Mouse (Mus musculus) MEL (cell line): ENCODE measurements around the gene Prr5l. TPM values are rescaled to one million over a fixed set of nuclear protein-coding genes. Genes with fewer than 3 reads are reported as not detected.

Source experiments
- DNase-seq: peaks from one replicate; pipeline ENCODE4 v3.0.0; 2011; ENCODE audit warnings: low read depth, low spot score
- H3K27ac ChIP-seq: 2 replicates; pipeline ENCODE4 v1.5.1; 2012; ENCODE audit warnings: low read depth, mild to moderate bottlenecking, control low read depth, low read length, moderate library complexity; ENCODE audit not compliant: control insufficient read depth
- H3K27me3 ChIP-seq, 2 experiments: fragments of 150-350 bp in 1 of 2; sonication (generic) in 1 of 2; 2 replicates each; pipeline ENCODE4 v1.6.1; 2012; ENCODE audit warnings: low read length in 2 of 2, mild to moderate bottlenecking in 2 of 2, improper control_type of control experiment in 1 of 2, moderate library complexity in 1 of 2; ENCODE audit not compliant: insufficient read depth in 2 of 2, control insufficient read depth in 1 of 2
- H3K36me3 ChIP-seq, 2 experiments: 2 replicates each; pipeline ENCODE4 v1.6.1; 2012 to 2014; ENCODE audit warnings: low read length in 2 of 2, improper control_type of control experiment in 1 of 2, inconsistent platforms in 1 of 2, mild to moderate bottlenecking in 1 of 2; ENCODE audit not compliant: insufficient read depth in 2 of 2, control insufficient read depth in 1 of 2
- H3K4me1 ChIP-seq, 2 experiments: fragments of 150-350 bp in 1 of 2; sonication (generic) in 1 of 2; 2 replicates each; pipeline ENCODE4 v1.6.1; 2012; ENCODE audit warnings: low read length in 2 of 2, improper control_type of control experiment in 1 of 2, mild to moderate bottlenecking in 1 of 2; ENCODE audit not compliant: insufficient read depth in 2 of 2, control insufficient read depth in 1 of 2
- H3K4me3 ChIP-seq, 2 experiments: fragments of 150-350 bp in 1 of 2; sonication (generic) in 1 of 2; 2 replicates each; pipeline ENCODE4 v1.5.1; 2012; ENCODE audit warnings: low read depth in 2 of 2, low read length in 2 of 2, mild to moderate bottlenecking in 2 of 2, moderate library complexity in 2 of 2, control low read depth in 1 of 2, improper control_type of control experiment in 1 of 2; ENCODE audit not compliant: control insufficient read depth in 1 of 2, insufficient read depth in 1 of 2
- H3K79me2 ChIP-seq: 2 replicates; pipeline ENCODE4 v1.6.1; 2012; ENCODE audit warnings: mild to moderate bottlenecking, low read length, moderate library complexity; ENCODE audit not compliant: control insufficient read depth, poor library complexity, insufficient read depth
- H3K9ac ChIP-seq: 2 replicates; pipeline ENCODE4 v1.6.1; 2012; ENCODE audit warnings: low read depth, mild to moderate bottlenecking, control low read depth, low read length, moderate library complexity; ENCODE audit not compliant: control insufficient read depth, poor library complexity, severe bottlenecking
- H3K9me3 ChIP-seq: fragments of 150-350 bp; sonication (generic); replicated peaks from 2 replicates; pipeline ENCODE4 v1.6.1; 2012; ENCODE audit warnings: mild to moderate bottlenecking, low read length, improper control_type of control experiment, moderate library complexity; ENCODE audit not compliant: insufficient read depth
- BHLHE40 ChIP-seq: IDR thresholded peaks from 2 replicates; pipeline ENCODE4 v1.6.1; 2012; ENCODE audit warnings: low read depth, mild to moderate bottlenecking, inconsistent platforms, low read length, improper control_type of control experiment, borderline replicate concordance
- CHD1 ChIP-seq: IDR thresholded peaks from 2 replicates; pipeline ENCODE4 v1.6.1; 2012; ENCODE audit warnings: low read depth, mild to moderate bottlenecking, inconsistent platforms, low read length, improper control_type of control experiment
- CHD2 ChIP-seq: IDR thresholded peaks from 2 replicates; pipeline ENCODE4 v1.6.1; 2011; ENCODE audit warnings: low read length, improper control_type of control experiment
- CTCF ChIP-seq, 3 experiments: IDR thresholded peaks in 2 of 3; conservative IDR thresholded peaks in 1 of 3; 2 replicates each; pipeline ENCODE4 v1.5.1; 2011 to 2012; ENCODE audit warnings: low read length in 3 of 3, low read depth in 2 of 3, mild to moderate bottlenecking in 2 of 3, improper control_type of control experiment in 1 of 3, inconsistent platforms in 1 of 3, mixed read lengths in 1 of 3, moderate library complexity in 1 of 3; ENCODE audit not compliant: control insufficient read depth in 1 of 3, insufficient read depth in 1 of 3, poor library complexity in 1 of 3, severe bottlenecking in 1 of 3
- E2F4 ChIP-seq: IDR thresholded peaks from 2 replicates; pipeline ENCODE4 v1.6.1; 2011; ENCODE audit warnings: low read depth, low read length, improper control_type of control experiment, borderline replicate concordance
- ELF1 ChIP-seq: IDR thresholded peaks from 2 replicates; pipeline ENCODE4 v1.6.1; 2014; ENCODE audit warnings: low read depth, mild to moderate bottlenecking, inconsistent platforms, low read length, improper control_type of control experiment, moderate library complexity
- EP300 ChIP-seq, 2 experiments: IDR thresholded peaks; 2 replicates each; pipeline ENCODE4 v1.6.1; 2011; ENCODE audit warnings: improper control_type of control experiment in 2 of 2, low read length in 2 of 2, low read depth in 1 of 2, mild to moderate bottlenecking in 1 of 2
- ETS1 ChIP-seq: IDR thresholded peaks from 2 replicates; pipeline ENCODE4 v1.6.1; 2012; ENCODE audit warnings: low read depth, mild to moderate bottlenecking, inconsistent platforms, low read length, improper control_type of control experiment, moderate library complexity
- KAT2A ChIP-seq: conservative IDR thresholded peaks from 2 replicates; pipeline ENCODE4 v1.6.1; 2012; ENCODE audit warnings: low read depth, low read length, improper control_type of control experiment, inconsistent platforms
- MAX ChIP-seq: IDR thresholded peaks from 2 replicates; pipeline ENCODE4 v1.6.1; 2011; ENCODE audit warnings: low read length, improper control_type of control experiment
- MAZ ChIP-seq: IDR thresholded peaks from 2 replicates; pipeline ENCODE4 v1.6.1; 2012; ENCODE audit warnings: low read depth, mild to moderate bottlenecking, inconsistent platforms, low read length, improper control_type of control experiment
- MYC ChIP-seq: IDR thresholded peaks from 2 replicates; pipeline ENCODE4 v1.6.1; 2011; ENCODE audit warnings: low read depth, mild to moderate bottlenecking, low read length, improper control_type of control experiment, moderate library complexity
- POLR2AphosphoS2 ChIP-seq: IDR thresholded peaks from 2 replicates; pipeline ENCODE4 v1.6.1; 2011; ENCODE audit warnings: low read length, improper control_type of control experiment
- RAD21 ChIP-seq: IDR thresholded peaks from 2 replicates; pipeline ENCODE4 v1.6.1; 2011; ENCODE audit warnings: mild to moderate bottlenecking, low read depth, low read length, improper control_type of control experiment
- SMC3 ChIP-seq: IDR thresholded peaks from 2 replicates; pipeline ENCODE4 v1.6.1; 2011; ENCODE audit warnings: low read depth, low read length, improper control_type of control experiment
- USF2 ChIP-seq, 2 experiments: IDR thresholded peaks; 2 replicates each; pipeline ENCODE4 v1.6.1; 2011 to 2012; ENCODE audit warnings: improper control_type of control experiment in 2 of 2, low read length in 2 of 2, borderline replicate concordance in 1 of 2, inconsistent platforms in 1 of 2, low read depth in 1 of 2, mild to moderate bottlenecking in 1 of 2; ENCODE audit not compliant: insufficient read depth in 1 of 2
- ZC3H11A ChIP-seq: IDR thresholded peaks from 2 replicates; pipeline ENCODE4 v1.6.1; 2012; ENCODE audit warnings: low read depth, mild to moderate bottlenecking, inconsistent platforms, low read length, improper control_type of control experiment
- ZNF384 ChIP-seq: IDR thresholded peaks from 2 replicates; pipeline ENCODE4 v1.6.1; 2012; ENCODE audit warnings: low read depth, mild to moderate bottlenecking, inconsistent platforms, low read length, improper control_type of control experiment
- polyA plus RNA-seq, 2 experiments: library from polyadenylated mRNA; stranded (reverse) in 1 of 2; unstranded in 1 of 2; fragments of >175 nt in 1 of 2; fragments of >200 nt in 1 of 2; gene quantifications; 2 replicates each; pipeline versions ENCODE4 v1.2.1 to v1.2.4; 2012; ENCODE audit warnings: low replicate concordance in 2 of 2, low read depth in 1 of 2; ENCODE audit not compliant: insufficient read length in 2 of 2, insufficient read depth in 1 of 2, missing spikeins in 1 of 2
- total RNA-seq: library from RNA; depleted of rRNA; stranded (reverse); fragments of 300-350 nt; gene quantifications from 2 replicates; pipeline ENCODE4 v1.2.3, GENCODE M21; 2012

Gene Prr5l
- total and polyA plus RNA-seq, 3 experiments: 0.04 TPM; not detected in 2

GRCm38 (mm10) chr2:101711608-101712007 is 171.2 kb downstream of the Prr5l start:
- H3K27ac ChIP-seq: no peak overlapping the region
- H3K27me3 ChIP-seq: peaks cover 0 to 9% of the 10 kb centered on the region in 2 experiments; a peak in 3 of 4 replicates
- DNase-seq: no peak
- H3K4me1 ChIP-seq: 0 out of 4 replicates have a peak, but pooled peaks cover 0 to 2% of the 10 kb centered on the region in 2 experiments
- H3K4me3 ChIP-seq: no peak overlapping the region
- no peak for TF ChIP-seq ZNF384
- no peak for TF ChIP-seq MAX
- TF ChIP-seq CHD1: no peak
- TF ChIP-seq CHD2: no peak
- no peak for TF ChIP-seq BHLHE40
- TF ChIP-seq EP300 (IDR thresholded peaks at IDR 0.05; ENCODE audit: low read depth in 1 of 2, low read length in 2 of 2): no peak
- H3K9ac ChIP-seq: no peak overlapping the region
- no peaks in the 10 kb centered on the region for H3K79me2 ChIP-seq
- no peaks in the 10 kb centered on the region for H3K36me3 ChIP-seq
- H3K9me3 ChIP-seq: no peaks in the 10 kb centered on the region

GRCm38 (mm10) chr2:101705941-101706485 is 176.8 kb downstream of the Prr5l start:
- Histone ChIP-seq H3K9ac (no peak overlapping the region), H3K9me3 (no peaks in the 10 kb centered on the region), H3K36me3 (no peaks in the 10 kb centered on the region), H3K4me3 (no peak overlapping the region), H3K27ac (no peak overlapping the region), H3K4me1 (no peaks in the 10 kb centered on the region), H3K79me2 (no peaks in the 10 kb centered on the region), H3K27me3 (peaks cover 0 to 6% of the 10 kb centered on the region in 2 experiments; a peak in 2 of 4 replicates)
- DNase-seq: peak; percentile 10
- TF ChIP-seq MYC: no peak
- peak; percentile 22; the same call in 1 of the 2 replicates for TF ChIP-seq SMC3
- peak; percentile 94 for TF ChIP-seq ZNF384
- TF ChIP-seq ELF1: no peak
- peak in 1 of 3 experiments; percentile 40; a peak in 2 of 6 replicates for TF ChIP-seq CTCF (IDR thresholded peaks at IDR 0.05 in 2 of 3, conservative IDR thresholded peaks at IDR 0.05 in 1 of 3; ENCODE audit: control insufficient read depth in 1 of 3, insufficient read depth in 1 of 3, low read depth in 2 of 3, low read length in 3 of 3, poor library complexity in 1 of 3, severe bottlenecking in 1 of 3)
- TF ChIP-seq ETS1: no peak
- no peak for TF ChIP-seq EP300 (IDR thresholded peaks at IDR 0.05; ENCODE audit: low read depth in 1 of 2, low read length in 2 of 2)
- TF ChIP-seq MAZ: no peak
- no peak for TF ChIP-seq E2F4
- no peak for TF ChIP-seq USF2 (IDR thresholded peaks at IDR 0.05; ENCODE audit: borderline replicate concordance in 1 of 2, insufficient read depth in 1 of 2, low read depth in 1 of 2, low read length in 2 of 2)
- TF ChIP-seq KAT2A: no peak
- peak; percentile 64 for TF ChIP-seq RAD21
- peak; percentile 19; the same call in 1 of the 2 replicates for TF ChIP-seq ZC3H11A
- TF ChIP-seq CHD2: no peak
- no peak for TF ChIP-seq POLR2AphosphoS2
